Mouse (Mus musculus) c-Kit-positive CD71-negative TER-119-negative erythroid progenitor cells, embryonic 14.5 days (primary cell): Measurements from ENCODE around the gene Irf5.

Source experiments
- DNase-seq: peaks from one replicate; pipeline ENCODE4 v3.0.0-alpha.2; 2013; ENCODE audit warnings: low read depth

The Irf5 gene

DNA sequence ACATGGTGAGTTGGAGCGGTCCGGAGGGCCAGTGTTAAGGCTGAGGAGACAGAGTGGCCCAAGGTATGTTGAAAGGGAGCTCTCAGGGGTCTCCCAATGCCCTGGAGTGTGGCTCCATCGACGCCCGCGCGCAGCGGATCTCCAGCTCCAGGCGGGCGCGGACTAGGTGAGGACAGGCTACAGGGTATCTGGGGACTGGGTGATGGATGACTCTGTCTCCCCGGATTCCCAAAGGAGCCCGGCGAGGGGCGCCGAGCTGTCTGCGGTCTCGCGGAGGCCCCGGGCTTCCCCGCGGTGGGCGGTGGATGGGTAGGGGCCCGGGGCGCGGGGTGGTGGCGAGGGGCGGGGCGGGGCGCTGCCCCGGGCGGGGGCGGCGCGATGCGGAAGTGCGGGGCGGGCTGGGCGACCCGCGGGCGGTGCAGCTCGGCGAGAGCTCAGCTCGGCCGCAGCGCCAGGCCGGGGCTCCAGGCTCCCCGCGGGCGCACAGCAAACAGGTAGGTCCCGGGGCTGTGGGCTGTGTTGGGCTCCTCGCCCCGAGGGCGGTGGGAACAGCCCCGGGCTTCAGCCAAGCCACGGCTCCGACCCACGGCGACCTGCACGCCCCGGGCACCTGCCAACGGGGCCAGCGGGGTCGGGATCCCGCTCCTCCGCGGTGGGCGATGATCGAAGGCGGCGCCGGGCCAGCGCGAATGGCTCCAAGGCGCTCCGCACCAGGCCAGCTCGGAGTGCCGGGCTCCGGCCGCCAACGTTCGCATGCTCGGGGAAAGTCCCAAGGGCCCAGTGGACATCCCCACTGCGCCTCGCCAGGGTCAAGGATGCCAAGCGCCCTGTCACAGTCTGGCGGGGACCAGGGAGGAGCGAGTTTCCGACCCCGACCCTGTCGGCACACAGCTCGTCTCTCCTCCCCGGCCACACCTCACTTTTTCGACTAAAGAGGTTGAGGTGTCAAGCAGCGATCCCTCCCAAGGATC, at the start of gene Irf5:
Gene Irf5, plus strand, starts transcription at position 345 of the 971 bp plus-strand sequence.
- no peak for DNase-seq

DNA sequence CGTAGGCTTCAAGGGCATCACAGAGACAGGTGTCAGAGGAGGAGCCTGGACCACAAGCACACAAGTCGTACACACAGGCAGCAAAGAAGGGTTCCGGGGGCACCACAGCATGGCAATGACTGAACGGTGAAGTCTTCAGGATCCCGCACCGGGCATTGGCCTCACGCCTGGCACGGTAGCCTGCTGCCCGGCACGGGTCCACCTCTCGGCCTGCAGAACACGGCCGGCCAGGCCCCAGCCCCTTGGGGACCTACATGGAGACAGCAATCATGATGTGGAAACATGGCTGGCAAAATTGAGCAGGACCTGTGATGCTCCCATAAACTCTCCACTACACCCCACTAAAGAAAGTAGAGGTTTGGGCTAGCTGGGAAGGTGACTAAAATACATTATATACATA, 43.7 kb upstream of the Irf5 start:
- DNase-seq = no peak

DNA sequence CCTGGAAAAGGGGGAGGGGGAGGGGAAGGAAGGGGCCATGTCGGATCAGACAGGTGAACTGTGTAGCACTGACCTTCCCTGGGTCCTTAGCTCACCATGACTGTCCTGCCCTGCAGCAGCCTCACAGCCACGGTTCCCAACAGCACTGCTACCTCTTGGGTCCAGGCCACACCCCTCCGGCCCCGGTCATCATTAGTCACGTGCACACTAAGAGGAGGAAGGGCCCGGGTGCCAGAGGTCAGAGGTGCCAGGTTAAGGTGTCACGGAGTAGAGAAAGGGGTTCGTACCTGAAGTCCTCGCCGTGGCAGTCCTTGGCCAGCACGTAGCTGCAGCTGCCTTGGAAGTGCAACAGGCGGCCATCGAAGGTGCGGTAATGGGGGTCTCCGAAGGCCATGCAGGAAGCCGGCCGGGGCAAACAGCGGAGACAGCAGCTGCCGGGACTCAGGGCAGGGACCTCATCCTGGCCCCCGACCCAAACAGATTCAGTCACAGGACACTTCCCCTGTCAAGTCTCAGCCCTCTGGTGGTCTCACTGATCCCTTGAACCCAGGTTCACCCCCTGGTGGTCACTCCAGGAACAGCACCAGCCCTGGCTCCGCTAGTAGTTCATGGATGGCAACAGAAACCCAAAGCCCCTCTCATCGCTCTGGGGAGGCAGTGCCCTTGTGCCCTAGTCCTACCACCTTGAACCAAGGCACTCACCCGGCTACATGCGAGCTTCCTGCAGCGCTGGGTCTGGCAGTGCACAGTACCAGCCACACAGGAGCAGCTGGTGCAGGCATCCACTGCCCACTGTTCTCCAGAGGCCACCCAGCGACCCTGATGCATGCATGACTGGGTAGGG, 41.5 kb upstream of the Irf5 start:
- peak; percentile 69 for DNase-seq

DNA sequence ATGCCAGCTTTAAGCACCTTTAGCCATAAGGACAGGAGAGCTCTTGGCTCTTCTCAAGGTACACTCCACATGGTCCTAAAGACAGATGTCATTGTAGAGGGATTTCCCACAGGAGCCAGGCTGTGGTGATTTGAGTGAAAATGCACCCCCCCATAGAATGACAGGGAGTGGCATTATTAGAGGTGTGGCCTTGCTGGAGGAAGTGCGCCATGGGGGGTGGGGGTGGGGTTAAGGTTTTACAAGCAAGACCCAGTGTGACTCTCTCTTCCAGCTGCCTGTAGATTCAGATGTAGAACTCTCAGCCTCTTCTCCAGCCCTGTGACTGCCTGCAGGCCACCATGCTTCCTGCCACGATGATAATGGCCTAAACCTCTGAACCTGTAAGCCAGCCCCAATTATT, 40.5 kb upstream of the Irf5 start:
- no peak for DNase-seq

DNA sequence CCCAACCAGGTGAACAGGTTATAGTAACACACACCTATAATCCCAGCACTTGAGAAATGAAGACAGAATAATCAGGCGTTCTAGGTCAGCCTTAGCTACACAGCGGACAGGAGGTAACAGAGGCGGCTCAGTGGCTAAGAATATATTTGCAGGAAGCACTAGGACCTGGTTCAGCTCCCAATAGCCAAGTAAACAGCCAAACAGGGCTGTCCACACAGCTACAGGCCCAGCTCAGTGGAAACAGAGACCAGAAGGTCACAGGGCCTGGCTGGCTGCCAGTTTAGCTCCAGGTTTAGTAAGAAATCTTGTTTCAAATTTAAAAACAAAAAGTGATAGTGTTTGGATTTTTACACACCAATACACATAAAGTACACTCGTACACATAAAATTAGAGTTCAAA, 32.3 kb upstream of the Irf5 start:
- DNase-seq = no peak

DNA sequence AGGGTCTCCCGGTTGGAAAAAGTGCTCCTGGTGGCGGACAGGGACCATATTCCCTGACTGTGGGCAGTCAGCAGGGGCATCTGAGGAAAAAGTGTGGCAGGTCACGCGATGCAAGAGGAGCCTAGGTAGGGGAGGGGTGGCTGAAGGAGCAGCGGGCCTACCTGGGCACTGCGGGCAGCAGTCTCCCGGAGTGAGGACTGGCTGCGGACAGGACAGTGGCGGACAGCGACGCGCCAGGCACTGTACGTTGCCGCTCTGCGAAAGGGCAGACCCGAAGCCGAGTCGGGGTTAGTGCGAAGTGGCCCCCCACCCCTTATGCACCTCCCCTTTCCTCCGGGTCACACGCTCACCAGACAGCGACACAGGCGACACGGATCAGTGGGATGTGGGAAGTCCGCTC, 30.2 kb upstream of the Irf5 start:
- DNase-seq = no peak

DNA sequence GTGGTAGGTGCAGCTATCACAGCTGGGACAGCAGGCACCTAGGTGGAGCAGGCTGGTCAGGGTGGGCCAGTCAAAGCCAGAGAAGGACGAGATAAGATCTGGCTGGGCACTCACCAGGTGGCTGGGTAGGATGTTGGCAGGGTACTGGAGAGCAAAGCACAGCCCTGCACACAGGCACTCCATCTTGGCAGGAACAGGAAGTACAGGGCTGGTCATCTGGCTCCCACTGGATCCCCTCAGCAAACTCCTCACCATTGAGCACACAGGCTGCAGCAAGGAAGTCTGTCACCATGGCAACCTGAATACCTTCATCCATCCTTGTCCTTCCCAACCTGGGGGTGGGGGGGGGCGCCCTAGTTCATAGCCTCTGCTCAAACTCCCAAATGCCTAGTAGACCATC, 28.6 kb upstream of the Irf5 start:
- DNase-seq = no peak

DNA sequence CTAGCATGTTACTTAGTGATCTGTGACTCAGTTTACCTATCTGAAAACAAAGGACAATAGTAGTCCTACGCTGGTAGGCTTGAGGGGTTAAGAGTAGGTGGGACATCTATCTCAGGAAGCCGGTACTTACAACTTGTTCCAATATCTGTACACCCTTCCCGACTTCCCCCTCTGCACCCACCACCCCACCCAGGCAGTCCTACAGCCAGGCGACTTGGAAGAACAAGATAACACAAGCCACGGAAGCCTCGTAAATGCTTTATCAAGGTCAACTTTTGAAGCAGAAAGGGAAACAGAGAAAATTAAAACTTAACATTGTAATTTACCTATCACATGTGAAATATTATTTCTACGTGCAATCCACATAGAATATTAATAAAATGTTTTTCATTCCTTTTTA, 26.2 kb upstream of the Irf5 start:
- DNase-seq = no peak

DNA sequence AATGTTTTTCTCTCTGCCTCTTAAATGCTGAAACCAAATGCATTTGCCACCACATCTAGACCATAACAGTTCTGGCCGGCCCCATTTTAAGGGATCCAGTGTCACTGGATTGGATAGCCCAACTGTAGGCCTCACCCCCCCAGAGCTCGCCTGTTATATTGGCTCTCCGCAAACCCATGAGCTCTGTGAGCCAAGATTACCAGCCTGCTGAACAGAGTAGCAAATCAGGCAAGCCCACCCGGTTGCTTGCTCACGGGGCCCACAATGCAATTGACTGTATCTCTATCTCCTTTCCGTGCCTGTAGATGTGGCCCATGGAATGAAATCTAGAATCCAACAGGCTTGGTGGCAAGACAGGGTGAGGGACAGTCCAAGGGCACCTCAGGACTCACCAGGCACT, 25.6 kb upstream of the Irf5 start:
- no peak for DNase-seq

DNA sequence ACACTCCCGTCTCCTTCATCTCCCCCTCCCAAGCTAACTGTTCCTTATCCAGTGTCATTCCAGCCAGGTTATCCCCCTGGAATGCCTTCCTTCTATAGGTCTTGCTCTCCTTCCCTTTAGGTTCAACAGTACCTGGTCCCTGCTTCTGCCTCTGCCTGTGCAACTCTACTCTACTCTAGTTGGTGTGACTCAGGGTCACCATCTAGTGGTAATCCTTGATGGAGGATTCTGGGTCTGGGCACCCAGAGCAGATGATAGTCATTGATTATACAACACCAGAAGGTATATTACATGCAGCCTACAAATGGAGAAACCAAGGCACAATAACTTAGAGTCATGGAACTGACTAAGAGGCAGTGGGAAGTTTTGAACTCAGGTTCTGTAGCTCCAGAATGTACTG, 24.8 kb upstream of the Irf5 start:
- no peak for DNase-seq

DNA sequence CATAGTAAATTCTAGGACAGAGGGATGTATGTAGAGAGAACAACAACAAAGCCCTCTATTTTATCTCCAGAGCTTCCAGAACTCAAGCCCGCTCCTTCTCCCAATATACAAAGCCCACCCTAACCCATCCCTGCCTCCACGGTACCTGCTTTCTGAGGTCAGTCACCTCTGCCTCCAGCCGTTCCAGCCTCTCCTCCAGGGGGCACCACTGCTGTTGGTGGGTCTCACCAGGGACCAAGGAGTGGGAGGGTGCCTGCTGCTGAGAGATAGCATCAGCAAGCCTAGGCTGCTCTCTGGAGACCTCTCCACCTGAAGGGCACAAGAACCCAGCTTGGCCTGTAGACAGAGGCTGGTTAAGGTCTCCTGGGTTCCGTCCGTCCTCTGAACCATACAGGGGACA, 20.9 kb upstream of the Irf5 start:
- no peak for DNase-seq

DNA sequence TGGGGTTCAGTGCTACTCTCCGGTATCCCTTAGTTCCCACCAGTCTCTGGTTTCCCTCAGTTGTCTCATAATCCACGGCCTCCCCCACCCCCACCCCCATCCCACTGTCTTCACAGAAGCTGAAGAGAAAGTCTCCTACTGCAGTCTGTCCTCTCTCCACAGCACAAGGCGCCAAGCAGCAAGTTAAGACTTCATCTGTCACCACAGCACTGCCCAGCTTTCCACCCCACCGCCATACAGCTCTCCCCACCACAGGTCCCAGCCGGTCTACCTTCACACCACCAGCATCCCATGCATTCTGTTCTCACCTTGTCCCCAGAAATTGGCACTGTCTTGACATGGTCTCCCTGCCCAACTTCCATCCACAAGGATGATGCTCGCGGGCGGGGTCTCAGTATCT, 19.6 kb upstream of the Irf5 start:
- no peak for DNase-seq

DNA sequence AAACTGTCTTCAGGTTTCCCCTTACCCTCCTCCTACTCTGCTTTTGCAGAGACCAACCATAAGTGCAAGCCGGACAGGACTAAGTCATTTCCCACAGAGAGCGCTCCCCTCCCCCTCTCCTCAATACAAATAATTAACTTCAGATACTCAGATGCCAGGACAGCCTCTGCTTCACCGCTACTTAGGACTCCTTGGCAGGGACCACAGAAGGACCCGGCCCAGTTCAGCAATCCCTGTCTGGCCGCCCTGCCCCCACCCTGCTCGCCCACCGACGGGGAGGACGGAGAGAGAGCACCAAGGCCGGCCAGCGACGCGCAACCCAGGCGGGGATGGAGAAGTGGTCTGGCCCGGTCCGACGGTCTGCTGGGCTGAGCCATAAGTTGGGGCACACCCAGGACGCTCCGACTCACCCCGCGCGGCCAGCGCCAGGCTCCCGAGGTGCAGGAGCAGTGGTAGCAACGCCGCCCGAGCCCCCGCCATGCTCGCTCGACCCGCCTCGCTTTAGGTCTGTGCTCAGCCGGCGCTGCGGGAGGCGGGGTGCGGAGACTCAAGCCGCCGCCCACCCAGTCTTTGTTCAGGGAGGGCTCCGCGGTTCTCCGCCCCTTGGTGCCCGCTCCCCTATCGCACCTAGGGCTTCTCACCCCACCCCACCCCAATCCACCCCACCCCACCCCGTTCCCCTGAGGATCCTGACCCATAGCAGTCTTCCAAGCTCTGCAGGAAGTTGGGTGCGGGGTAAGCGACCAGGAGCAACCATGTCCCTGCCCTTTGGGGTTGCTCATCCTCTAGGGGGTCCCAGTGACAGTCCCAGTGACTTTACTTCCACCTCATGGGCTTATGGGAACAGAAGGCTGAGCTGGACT, 18.7 kb upstream of the Irf5 start, which contains the start of gene Kcp:
Gene Kcp, minus strand, starts transcription at position 506 of the 863 bp plus-strand sequence.
- no peak for DNase-seq

DNA sequence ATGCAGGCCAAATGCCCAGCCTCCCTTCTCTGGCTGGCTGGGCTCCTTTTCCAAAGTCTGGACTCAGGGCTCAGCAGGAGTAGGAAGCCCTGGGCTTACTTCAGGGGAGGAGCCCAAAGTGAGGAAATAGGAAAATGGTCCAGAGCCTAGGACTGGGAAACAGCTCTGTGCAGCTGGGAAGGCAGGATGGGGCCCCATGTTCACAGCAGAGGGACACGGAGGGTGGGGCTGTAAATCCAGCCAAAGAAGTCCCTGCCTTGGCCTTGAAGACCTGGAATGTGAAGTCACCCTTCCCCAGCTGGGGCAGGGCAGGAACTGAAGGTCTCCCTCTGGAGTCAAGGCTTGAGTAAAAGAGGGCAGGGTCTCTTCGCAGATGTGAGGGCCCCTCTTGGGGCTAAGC, 17.3 kb upstream of the Irf5 start:
- DNase-seq = no peak

DNA sequence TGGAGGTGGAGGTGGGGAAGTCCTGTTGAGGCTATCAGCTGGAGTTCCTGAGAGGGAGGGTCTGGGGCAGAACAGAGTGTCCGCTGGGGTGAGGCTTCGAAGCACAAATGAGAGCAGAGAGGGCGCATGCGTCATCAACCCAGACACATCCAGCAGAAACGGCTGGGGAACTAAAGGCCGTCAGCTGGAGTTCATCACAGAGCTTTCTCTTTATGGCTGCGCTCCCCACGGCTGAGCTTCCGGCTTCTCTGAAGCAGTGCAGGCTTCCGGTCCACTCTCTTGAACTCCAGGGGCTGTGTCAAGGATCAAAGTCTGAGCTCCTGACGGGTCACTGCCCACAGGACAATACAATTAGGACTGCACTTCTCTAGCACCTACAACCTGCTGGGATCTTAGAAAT, 13.1 kb upstream of the Irf5 start:
- DNase-seq = peak; percentile 47

DNA sequence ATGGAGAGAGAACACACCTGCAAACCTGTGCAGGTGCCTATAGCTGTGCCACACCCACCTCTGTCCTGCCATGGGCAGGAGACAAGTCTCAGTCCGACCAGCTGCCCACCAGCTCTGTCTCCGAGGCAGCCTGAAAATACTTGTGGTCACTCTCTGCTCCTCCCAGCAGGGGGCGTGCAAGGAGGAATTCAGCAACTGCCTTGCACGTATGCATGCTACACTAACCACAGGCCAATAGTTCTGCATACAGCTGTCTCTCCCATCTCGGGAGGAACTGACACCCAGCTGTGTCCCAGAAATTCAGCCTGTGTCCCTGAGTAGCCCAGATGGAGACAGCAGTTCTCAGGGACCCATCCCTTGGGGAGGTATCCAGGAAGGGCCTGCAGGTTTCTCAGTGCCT, 9.3 kb upstream of the Irf5 start:
- DNase-seq = peak; percentile 78

DNA sequence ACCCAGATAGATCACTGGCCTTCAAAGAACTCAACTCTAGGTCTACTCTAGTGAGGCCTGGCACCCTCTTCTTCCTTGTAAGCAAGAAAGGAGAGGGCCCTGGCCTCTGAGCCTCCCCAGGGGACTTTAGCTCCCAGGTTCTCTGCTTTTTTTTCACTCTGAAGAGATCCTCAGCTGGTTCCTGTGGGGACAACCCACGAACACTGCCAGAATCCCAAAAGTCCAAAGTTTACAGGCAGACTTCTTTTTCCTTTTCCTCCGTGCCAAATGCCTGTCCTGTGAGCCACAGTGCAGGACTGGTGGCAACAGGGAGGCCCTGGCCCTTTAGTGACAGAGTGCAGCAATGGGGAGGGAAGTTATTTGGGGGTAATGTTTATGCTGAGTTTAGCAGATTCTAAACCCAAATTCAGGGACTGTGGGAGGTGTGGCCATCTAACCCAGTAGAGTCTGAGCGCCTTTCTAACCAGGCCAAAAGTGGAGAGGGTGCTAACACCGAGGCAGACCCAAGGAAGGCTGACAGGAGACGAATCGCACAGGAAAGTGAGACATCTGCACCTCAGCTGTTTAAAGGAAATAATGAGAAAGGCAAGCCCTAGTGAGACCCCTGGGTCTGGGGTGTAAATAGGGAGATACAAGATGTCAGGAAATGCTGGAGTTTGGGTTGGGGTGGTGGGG, 3.7 kb upstream of the Irf5 start:
- DNase-seq = no peak

DNA sequence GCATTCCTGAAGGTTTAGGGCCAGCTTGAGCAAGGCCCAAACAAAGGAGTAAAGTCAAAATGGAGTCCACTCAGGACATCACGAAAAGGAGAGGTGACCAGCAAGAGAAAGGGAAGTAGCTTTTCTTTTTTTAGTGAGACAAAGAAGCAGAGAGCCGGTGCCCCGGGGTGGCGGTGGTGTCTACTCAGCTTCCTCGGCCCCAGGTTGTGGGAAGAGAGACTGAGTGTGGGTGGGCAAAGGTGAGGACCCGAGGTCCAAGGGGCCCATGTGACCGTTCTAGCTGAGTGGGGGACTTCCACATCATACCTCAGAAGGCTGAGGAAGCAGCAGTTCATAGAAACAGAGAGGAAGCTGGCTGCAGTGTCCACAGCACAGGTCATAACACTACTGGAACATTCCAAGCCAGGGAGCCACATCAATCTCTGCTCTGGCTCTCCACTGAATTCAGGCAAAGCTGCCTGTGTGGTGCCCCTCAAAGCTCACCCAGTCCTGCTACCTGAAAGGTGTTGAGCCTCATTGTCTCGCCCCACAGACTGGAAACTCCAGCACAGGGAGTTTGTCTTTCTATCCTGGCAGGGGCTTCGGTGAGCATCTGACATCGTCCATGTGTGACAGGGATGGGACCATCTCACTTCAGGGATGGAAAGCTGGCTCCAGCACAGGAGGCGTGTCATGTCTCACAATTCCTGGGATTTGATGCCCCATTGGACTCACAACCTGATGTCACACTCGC, 3.0 kb upstream of the Irf5 start:
- no peak for DNase-seq

DNA sequence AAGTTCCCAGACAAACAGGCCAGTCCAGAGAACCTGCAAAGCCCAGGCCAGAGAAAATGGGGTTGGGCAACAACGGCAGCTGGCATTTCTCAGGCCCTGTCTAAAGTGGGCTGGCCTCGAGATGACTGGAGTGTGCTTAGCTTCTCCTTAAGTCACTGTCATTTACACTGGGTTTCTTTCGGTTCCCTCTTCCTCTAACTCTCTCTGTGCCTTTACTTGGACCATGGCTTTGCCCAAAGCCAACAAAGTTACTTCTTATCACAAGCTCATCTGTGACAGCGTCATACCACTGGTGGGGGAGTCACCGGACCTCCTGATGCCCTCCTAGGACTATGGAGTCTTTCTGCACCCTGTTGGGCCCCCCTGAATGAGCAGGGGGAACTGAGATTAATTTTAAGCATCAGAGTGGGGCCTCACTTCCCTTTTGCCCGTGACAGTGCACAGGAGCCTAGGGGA, 2.4 kb upstream of the Irf5 start:
- peak; percentile 38 for DNase-seq

DNA sequence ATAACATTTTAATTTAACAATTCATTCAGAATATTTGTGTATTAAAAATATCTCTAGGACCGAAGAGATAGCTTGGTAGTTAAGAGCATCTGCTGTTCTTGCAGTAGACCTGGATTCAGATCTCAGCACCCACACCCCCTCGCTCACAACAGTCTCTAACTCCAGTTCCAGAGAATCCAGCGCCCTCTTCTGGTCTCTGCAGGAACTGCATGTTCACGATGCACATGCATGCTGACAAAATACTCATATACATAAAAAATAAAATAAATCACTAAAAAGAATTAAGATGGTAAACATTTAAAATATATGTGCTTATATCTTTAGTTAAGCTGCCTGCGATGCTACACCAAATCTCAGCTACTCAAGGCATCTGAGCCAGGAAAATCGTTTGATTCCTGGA, 1.2 kb upstream of the Irf5 start:
- DNase-seq = no peak
